Mouse (Mus musculus) bone marrow, adult 2 months (tissue): Measurements from ENCODE around the gene Riok1. TPM values are rescaled to one million over a fixed set of nuclear protein-coding genes. Genes with fewer than 3 reads are reported as not detected.

Source experiments
- H3K27ac ChIP-seq: fragments of 200-500 bp; 2 replicates; pipeline ENCODE4 v1.5.1; 2012; ENCODE audit warnings: low read depth, mild to moderate bottlenecking, control low read depth, inconsistent platforms, low read length; ENCODE audit not compliant: control insufficient read depth, poor library complexity, insufficient read depth
- H3K4me1 ChIP-seq: fragments of 200-500 bp; 2 replicates; pipeline ENCODE4 v1.6.1; 2011; ENCODE audit warnings: low read length; ENCODE audit not compliant: control insufficient read depth, insufficient read depth
- H3K4me3 ChIP-seq: fragments of 200-500 bp; replicated peaks from 2 replicates; pipeline ENCODE3; 2011; ENCODE audit warnings: mild to moderate bottlenecking, low read depth, low read length, control low read depth; ENCODE audit not compliant: control insufficient read depth
- CTCF ChIP-seq: fragments of 200-500 bp; IDR thresholded peaks from 2 replicates; pipeline ENCODE4 v1.5.1; 2011; ENCODE audit warnings: low read length, control low read depth; ENCODE audit not compliant: control insufficient read depth, insufficient read depth
- POLR2A ChIP-seq: fragments of 200-500 bp; IDR thresholded peaks from 2 replicates; pipeline ENCODE4 v1.6.1; 2011; ENCODE audit warnings: low read depth, mild to moderate bottlenecking, control low read depth, low read length, borderline replicate concordance; ENCODE audit not compliant: control insufficient read depth
- WGBS: fragments of 180-500 bp; shearing (Covaris S2); methylation state at CpG from one replicate; pipeline ENCODE4 v1.1.7; 2018; 5-methylcytosine and 5-hydroxymethylcytosine counted together
- polyA plus RNA-seq: library from polyadenylated mRNA; stranded (reverse); fragments of >200 nt; gene quantifications from 2 replicates; pipeline ENCODE4 v1.2.4, GENCODE M21; 2011; ENCODE audit warnings: low replicate concordance; ENCODE audit not compliant: missing spikeins, insufficient read depth, insufficient read length

Gene Riok1
- polyA plus RNA-seq = 22.4 and 40.9 TPM in 2 replicates

DNA sequence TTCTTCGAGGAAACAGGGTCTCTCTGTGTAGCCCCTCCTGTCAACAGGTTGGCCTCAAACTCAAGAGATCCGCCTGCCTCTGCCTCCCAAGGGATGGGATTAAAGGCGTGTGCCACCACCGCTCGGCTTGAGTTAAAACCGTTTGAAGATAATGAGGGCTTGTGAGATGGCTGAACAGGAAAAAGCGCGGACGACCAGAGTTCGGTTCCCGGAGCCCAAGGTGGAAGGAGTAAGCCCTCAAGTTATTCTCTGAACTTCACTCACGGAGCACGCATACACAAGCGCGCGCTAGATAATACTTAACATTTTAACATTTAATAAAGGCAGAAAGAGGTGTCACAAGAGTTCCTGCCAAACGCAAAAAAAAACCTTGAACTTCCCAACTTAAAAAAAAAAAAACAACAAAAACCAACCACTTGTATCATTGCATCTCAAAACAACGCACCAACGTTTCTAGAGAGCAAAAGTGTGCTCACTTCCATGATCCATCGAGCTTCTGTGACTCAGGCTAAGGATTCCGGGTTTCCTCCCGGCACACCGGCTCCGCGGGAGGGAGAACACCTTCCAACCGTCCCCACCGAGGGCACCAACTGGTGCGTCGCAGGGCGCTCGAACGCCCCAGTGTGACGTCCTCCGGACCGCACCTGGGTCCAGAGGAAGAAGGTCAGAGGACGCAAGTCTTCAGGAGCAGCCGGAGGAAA lies at the start of gene Riok1:
Riok1 (plus strand) TSS at position 653 of the 701 bp plus-strand sequence.
- no peak for TF ChIP-seq POLR2A
- no peak for TF ChIP-seq CTCF
- Histone ChIP-seq H3K4me3 (peak within 1 kb of the TSS; percentile 86), H3K27ac (peak within 1 kb of the TSS; percentile 73), H3K4me1 (peaks cover 1% of the 10 kb centered on the region; the same call in 1 of the 2 replicates)
- WGBS = 4% methylated on average over 37 of the region's 37 CpGs

DNA sequence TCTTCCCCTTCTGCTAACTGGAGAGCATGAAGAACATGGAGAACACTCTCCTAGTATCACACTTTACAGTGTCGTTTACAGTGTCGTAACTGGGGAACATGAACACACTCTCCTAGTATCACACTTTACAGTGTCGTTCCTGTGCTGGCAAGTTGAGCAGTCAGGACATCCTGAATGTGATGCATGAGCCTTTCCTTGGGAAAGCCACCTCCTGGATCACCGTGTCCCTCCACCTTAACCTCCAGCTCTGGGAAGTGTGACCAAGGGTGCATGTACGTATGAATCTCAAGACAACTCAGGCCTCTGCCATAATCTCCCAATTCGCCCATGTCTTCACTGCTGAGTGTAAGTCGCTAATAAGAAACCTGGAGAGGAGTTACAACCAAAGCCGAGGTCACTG lies 47.1 kb upstream of the Riok1 start:
- no peak overlapping the region for H3K4me3 ChIP-seq
- no peak overlapping the region for H3K27ac ChIP-seq
- H3K4me1 ChIP-seq = peaks cover 4% of the 10 kb centered on the region
- 84% methylated on average over 8 of the region's 8 CpGs for WGBS
- no peak for TF ChIP-seq POLR2A
- no peak for TF ChIP-seq CTCF

DNA sequence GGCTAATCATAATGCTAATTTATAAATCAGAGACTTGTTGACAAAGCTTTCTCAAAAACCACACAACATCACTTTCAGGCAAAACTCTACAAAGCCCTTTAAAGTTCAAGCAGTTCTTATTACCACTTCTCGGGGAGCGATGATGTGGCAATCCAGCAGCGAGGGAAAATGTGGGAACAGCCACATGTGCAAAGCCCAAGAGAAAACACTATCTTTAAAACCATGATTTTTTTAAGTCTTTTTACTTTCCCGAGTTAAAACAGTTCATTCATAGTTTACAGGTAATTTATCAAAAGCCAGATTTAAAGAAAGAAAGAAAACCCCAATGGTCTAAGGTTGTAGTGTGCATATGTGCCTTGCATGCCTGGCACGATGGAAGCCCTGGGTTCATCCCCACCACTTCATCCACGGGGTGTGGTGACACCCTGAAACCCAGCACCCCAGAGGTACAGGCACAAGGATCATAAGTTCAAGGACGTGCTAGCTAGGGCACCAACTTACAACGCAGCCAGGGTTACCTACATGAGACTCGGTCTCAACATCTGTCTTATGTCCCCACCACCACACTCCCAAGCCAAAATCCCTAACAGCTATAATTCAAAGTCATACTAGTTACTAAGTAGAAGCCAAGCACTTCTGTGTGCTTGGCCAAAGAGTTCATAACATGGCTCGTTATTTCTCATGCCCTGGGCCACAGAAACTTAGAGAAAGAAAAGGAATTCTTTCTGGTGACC lies 44.0 kb upstream of the Riok1 start:
- WGBS = 6% methylated on average over 10 of the region's 10 CpGs
- Histone ChIP-seq H3K4me1 (peaks cover 4% of the 10 kb centered on the region), H3K27ac (peak overlapping the region; percentile 14; the same call in 1 of the 2 replicates), H3K4me3 (peak overlapping the region; percentile 93)
- TF ChIP-seq CTCF = no peak
- TF ChIP-seq POLR2A = no peak

DNA sequence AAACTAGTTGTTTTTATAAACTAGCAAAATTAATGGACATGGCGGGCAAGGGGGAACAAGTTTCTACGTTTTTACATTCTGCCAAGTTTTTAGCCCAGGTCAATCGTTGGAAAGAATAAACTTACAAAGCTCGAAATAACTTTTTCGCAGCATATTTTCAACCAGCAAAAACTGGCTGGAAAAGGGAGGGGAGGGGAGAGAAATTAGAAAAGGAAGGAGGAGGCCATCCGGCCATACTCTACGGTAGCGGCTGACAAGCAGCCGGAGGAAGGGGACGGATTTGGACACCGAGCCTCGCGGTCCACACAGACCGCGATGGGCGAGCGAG lies 43.5 kb upstream of the Riok1 start:
- Histone ChIP-seq H3K27ac (peak overlapping the region; percentile 97), H3K4me3 (peak overlapping the region; percentile 99), H3K4me1 (peaks cover 4% of the 10 kb centered on the region)
- under 1% methylated on average over 17 of the region's 17 CpGs for WGBS
- TF ChIP-seq POLR2A (no peak), CTCF (no peak)

DNA sequence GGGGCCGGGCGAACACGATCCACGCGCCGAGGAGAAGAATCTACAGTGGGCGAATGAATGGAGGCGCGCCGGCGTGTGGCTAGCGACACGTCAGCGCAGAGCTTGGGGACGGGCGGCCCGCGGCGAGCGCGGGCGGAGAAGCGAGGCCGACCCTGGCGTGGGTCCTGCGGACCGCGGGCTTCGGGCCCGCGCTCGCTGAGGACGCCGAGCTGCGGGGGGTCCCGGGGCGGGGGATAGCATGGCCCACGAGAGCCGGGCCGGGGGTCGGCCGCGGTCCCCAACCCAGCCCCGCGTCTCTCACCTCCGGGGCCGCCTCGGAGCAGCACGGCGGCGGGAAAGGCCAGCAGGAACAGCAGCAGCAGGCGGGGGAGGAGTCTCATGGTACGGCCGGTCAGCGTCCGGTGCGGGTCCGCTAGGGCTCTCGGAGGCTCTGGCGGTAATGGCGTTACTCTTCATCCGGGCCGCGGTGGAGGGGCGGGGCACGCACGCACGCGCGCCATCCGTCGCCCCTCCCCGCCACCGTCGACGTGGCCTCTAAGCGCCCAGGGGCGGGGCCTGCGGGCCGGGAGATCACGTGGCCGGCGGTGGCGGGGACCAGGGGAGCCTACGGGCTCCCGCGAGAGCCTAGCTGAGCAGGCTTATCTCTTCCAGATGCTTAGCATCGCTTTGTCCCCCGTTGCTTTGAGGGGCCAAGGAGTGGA lies 42.9 kb upstream of the Riok1 start, which contains the start of gene Ssr1:
Ssr1 (minus strand) TSS at position 514 of the 701 bp plus-strand sequence.
- peak; percentile 87; the same call in 1 of the 2 replicates for TF ChIP-seq POLR2A
- no peak for TF ChIP-seq CTCF
- Histone ChIP-seq H3K4me1 (peaks cover 4% of the 10 kb centered on the region), H3K4me3 (peak within 1 kb of the TSS; percentile 99), H3K27ac (peak within 1 kb of the TSS; percentile 97)
- under 1% methylated on average over 89 of the region's 89 CpGs for WGBS

DNA sequence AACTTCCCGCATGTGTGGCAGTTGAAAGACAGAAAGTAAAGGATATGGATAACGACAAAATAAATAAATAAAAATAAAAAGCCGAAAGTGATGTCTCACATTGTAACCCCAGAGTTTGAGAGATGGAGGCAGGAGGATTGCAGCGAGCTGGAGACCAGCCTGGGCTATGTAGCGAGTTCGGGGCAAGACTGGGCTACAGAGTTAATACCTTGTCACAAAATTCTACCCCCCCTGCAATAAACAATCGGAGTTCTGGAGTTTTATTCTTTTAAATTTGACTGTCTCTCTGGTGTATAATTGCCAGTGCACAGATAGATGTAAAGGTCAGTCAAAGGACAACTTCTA lies 42.4 kb upstream of the Riok1 start:
- 7% methylated on average over 7 of the region's 7 CpGs for WGBS
- Histone ChIP-seq H3K27ac (no peak overlapping the region), H3K4me3 (peak overlapping the region; percentile 78), H3K4me1 (peaks cover 4% of the 10 kb centered on the region)
- no peak for TF ChIP-seq POLR2A
- no peak for TF ChIP-seq CTCF

DNA sequence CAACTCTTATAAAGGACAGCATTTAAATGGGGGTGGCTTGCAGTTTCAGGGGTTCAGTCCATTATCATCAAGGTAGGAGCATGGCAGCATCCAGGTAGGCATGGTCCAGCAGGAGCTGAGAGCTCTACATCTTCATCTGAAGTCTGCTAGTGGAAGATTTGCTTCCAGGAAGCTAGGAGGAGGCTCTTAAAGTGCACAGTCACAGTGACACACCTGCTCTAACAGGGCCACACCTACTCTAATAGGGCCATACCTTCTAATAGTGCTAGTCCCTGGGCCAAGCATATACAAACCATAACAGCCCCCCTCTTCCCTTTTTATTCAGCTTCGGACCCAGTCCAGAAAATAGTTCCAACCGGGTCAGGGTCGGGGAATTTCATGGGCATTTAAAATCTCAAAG lies 37.1 kb upstream of the Riok1 start:
- TF ChIP-seq CTCF = no peak
- TF ChIP-seq POLR2A = no peak
- Histone ChIP-seq H3K4me3 (no peak overlapping the region), H3K4me1 (no peaks in the 10 kb centered on the region), H3K27ac (no peak overlapping the region)
- 89% methylated on average over 3 of the region's 3 CpGs for WGBS

DNA sequence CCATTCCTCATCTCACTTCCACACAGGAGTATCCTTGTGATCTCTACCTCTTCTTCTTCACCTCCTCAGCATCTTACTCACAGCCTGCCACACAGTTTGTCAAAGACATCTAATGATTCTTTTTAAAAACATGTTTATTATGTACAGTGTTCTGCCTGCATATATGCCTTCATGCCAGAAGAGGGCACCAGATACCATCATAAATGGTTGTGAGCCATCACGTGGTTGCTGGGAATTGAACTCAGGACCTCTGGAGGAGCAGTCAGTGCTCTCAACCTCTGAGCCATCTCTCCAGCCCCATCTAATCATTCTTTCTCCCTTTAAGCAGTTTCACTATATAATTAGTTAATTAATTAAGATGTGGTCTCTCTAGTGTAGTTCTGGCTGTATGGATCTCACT lies 34.3 kb upstream of the Riok1 start:
- WGBS = 69% methylated on average over 1 of the region's 1 CpGs
- TF ChIP-seq POLR2A (no peak), CTCF (0 out of 2 replicates have a peak, but pooled peaks have one; percentile 19)

More for the DNA sequence above, 34.3 kb upstream of the Riok1 start:
- no peak overlapping the region for H3K27ac ChIP-seq
- H3K4me3 ChIP-seq = no peak overlapping the region
- H3K4me1 ChIP-seq = no peaks in the 10 kb centered on the region; the same call in 1 of the 2 replicates
